Mouse (Mus musculus) heart, postnatal 14 days (tissue): ENCODE measurements around the gene Gm20388. TPM values are rescaled to one million over a fixed set of nuclear protein-coding genes. Genes with fewer than 3 reads are reported as not detected.

Experiments used
- DNase-seq, 2 experiments: peaks; one replicate each; pipeline ENCODE4 v3.0.0; 2021 to 2022
- intact Hi-C: fragments of 180-260 bp; cut with DNase I; formaldehyde crosslinking; loops from one replicate; pipeline ENCODE4 v1.15.1; 2025
- total RNA-seq, 2 experiments: library from RNA; stranded (reverse); gene quantifications; 2 replicates each; pipeline ENCODE4 v1.2.3; 2021

Gene Gm20388
- total RNA-seq, 2 experiments from 2014 or later = 0.24 TPM; not detected in 1

GRCm38 (mm10) chr8:122460524-122461472 lies 2550.2 kb downstream of the Gm20388 start, which contains the start of gene Snai3:
Snai3 (minus strand) TSS chr8:122460733.
- DNase-seq = peak; percentile 48 to 49
- intact Hi-C loops = no loop called here

- intact Hi-C loops = no loop called here
- DNase-seq = no peak
Measured at GRCm38 (mm10) chr8:122461473-122462148, 2551.0 kb downstream of the Gm20388 start.

- intact Hi-C loops = no loop called here
- DNase-seq = no peak
Measured at GRCm38 (mm10) chr8:122462510-122462909, 2551.9 kb downstream of the Gm20388 start.

GRCm38 (mm10) chr8:122463651-122464640 lies 2553.3 kb downstream of the Gm20388 start:
- intact Hi-C loops = no loop called here
- DNase-seq = no peak

- no peak for DNase-seq
- intact Hi-C loops = no loop called here
Measured at GRCm38 (mm10) chr8:122464985-122465384, 2554.3 kb downstream of the Gm20388 start.

GRCm38 (mm10) chr8:122467816-122468215 lies 2557.2 kb downstream of the Gm20388 start:
- DNase-seq = no peak
- intact Hi-C loops = no loop called here

GRCm38 (mm10) chr8:122469407-122469806 lies 2558.8 kb downstream of the Gm20388 start:
- no peak for DNase-seq
- intact Hi-C loops = no loop called here

- intact Hi-C loops = loop anchor here (5.0 kb wide), 1 partner anchor 38 kb away; the partner anchor contains the start of gene Cyba
Measured at GRCm38 (mm10) chr8:122469965-122470364, 2559.3 kb downstream of the Gm20388 start.

GRCm38 (mm10) chr8:122470691-122471090 lies 2560.1 kb downstream of the Gm20388 start:
- no peak for DNase-seq
- intact Hi-C loops = loop anchor here (5.0 kb wide), 1 partner anchor 38 kb away; the partner anchor contains the start of gene Cyba

More at GRCm38 (mm10) chr8:122469965-122470364, 2559.3 kb downstream of the Gm20388 start:
- DNase-seq = no peak

- intact Hi-C loops = loop anchor here (5.0 kb wide), 1 partner anchor 42 kb away; the partner anchor contains the start of gene Cyba
- DNase-seq = no peak
Measured at GRCm38 (mm10) chr8:122473911-122474421, 2563.3 kb downstream of the Gm20388 start.

GRCm38 (mm10) chr8:122474951-122475560 lies 2564.4 kb downstream of the Gm20388 start:
- peak; percentile 40 to 56 for DNase-seq
- intact Hi-C loops = loop anchor here (5.0 kb wide), 2 partner anchors 43 to 98 kb away; partner anchors contain the start of genes Cyba and Zc3h18

- peak; percentile 96 to 98 for DNase-seq
- intact Hi-C loops = loop anchor here (5.0 kb wide), 1 partner anchor 98 kb away; the partner anchor contains the start of gene Zc3h18
Measured at GRCm38 (mm10) chr8:122475580-122476320, 2565.1 kb downstream of the Gm20388 start, which contains the start of the genes Rnf166 and Ctu2. Rnf166 (minus strand) TSS chr8:122476064. Ctu2 (plus strand) TSS chr8:122476143.

GRCm38 (mm10) chr8:122482448-122482847 lies 2571.8 kb downstream of the Gm20388 start:
- intact Hi-C loops = no loop called here
- no peak for DNase-seq

GRCm38 (mm10) chr8:122483877-122484276 lies 2573.2 kb downstream of the Gm20388 start:
- intact Hi-C loops = no loop called here
- no peak for DNase-seq

GRCm38 (mm10) chr8:122484831-122485230 lies 2574.2 kb downstream of the Gm20388 start:
- intact Hi-C loops = no loop called here
- no peak for DNase-seq

- intact Hi-C loops = no loop called here
- DNase-seq = no peak
Measured at GRCm38 (mm10) chr8:122488387-122488786, 2577.7 kb downstream of the Gm20388 start.

GRCm38 (mm10) chr8:122497016-122497734 lies 2586.5 kb downstream of the Gm20388 start:
- no peak for DNase-seq
- intact Hi-C loops = no loop called here
